Mouse (Mus musculus) neural tube, embryonic 10.5 days (tissue): ENCODE data around the gene Lrmda.

Source experiments
- DNase-seq: peaks from one replicate; pipeline ENCODE4 v3.0.0-alpha.2; 2017; ENCODE audit warnings: low spot score; ENCODE audit errors: extremely low spot score

Gene Lrmda

DNA sequence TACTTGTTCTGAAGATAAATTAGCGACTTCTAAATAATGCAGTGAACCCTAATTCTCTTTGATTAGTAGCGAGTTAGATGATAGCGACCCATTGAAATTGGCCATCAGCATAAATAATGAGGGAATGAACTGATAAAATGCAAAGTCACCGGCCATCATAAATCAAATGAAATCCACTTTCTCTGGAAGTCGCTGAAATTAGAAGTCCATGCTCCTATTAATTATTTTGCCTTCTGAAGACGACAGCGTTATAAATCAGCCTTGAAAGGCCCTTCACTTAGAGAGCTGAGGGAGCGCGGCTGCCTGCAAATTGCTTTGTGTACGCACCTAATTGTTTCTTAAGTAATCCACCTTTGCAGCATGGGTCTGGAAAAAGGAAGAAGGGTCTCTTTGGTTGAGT, 374.1 kb downstream of the Lrmda start:
- no peak for DNase-seq

DNA sequence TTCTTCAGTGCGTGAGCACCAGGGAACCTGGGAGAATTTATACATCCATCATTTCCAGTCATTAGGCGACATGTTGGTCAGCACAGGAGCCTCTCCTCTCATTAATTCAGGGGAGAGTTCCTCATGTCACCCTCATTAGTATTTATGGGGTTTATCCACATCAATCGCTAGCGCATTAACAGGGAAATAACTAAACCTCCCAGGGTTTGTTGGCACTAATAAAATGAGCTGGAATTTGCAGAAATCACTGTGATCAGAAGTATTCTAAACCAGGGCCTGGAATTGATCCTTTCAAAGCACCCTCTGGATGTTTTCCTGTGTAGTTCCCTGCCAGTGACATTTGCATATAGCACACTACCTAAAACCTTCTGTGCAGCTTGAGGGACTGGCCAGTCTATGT, 382.9 kb downstream of the Lrmda start:
- no peak for DNase-seq

DNA sequence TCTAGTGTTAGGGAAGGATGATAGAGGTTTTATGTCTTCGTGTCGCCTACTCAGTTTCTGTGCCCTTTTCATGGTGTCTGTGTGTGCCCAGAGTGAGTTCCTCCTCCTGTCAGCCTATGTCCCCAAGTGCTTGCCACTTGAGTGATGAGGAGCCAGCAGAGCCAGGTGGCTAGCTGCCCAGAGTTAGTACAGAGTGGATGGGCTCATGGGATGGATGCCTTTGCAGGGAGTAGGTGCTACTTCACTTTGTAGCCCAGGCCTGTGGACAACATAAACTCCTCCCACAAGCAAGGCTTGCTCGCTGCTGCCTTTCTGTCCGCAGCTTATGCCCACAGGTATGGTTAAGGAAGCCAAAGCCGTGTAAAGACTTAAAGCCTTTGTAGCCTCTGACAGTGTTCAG, 387.1 kb downstream of the Lrmda start:
- no peak for DNase-seq

DNA sequence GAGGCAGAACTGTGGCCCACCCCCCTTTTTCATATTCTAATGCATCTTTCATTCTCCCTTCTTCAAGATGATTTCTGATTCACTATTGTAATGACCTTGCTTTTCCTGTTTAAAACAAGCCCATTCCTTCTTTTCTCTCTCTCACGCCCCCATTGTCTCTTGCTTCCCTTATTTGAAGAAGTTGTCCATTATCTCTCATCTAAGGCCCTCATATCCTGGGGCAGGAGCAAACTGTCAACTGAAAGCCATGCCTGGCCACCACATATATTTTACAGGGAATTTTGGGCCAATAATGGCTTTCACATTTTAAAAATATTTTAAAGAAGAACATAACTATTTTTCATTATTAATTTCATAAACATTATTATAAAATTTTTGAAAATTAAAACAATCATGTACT, 391.3 kb downstream of the Lrmda start:
- DNase-seq = no peak

- DNase-seq = no peak
Observed at GRCm38 (mm10) chr14:22413220-22413619, 393.7 kb downstream of the Lrmda start.

DNA sequence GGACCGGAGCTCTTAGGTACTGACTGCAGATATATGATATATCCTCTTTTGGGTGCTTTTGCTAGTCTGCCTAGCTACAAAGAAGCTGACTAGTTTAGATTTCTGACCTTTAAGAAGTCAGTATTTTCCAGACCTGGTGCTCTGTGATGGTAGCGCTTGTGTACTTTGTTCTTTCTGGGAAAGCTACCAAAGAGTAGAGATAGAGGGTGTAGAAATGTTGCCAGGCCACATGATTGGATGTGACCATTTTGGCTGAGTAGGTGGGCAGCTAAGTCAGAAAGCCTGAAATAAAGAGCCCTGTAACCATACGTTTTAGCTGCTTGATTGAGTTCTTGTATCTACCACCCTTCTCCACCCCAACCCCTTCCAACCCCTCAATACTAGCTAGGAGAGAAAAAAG, 398.2 kb downstream of the Lrmda start:
- DNase-seq = no peak

GRCm38 (mm10) chr14:22421668-22422067, 402.2 kb downstream of the Lrmda start:
- DNase-seq = no peak

GRCm38 (mm10) chr14:22425018-22425534, 405.6 kb downstream of the Lrmda start:
- DNase-seq = no peak

- no peak for DNase-seq
Observed at GRCm38 (mm10) chr14:22435441-22435840, 415.9 kb downstream of the Lrmda start.

DNA sequence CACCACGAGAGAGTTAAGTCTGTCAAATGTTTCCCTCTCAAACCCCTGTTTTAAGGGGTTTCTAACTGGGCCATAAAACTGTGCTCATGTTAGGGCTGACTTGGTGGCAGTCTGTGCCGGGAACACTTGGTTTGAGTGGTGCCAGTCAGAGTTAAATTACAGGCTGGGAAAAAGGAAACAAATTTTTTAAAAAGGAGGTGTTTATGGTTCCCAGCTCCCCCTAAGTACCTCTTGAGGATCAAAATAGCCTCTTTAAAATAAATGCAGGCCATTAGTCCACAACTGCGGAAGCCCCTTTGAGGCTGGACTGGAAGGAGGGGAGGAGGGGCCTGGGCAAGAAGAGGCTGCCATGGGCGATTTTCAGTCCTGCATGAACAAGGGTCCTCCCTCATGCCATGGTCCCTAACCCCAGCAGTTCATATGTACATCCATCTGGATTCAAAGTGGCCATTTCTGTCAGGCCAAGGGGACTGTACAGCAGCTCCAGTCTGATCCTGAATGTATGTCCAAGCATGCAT, 416.4 kb downstream of the Lrmda start:
- DNase-seq = no peak

- peak; percentile 53 for DNase-seq
Observed at GRCm38 (mm10) chr14:22440341-22440999, 421.0 kb downstream of the Lrmda start.

GRCm38 (mm10) chr14:22441859-22442447, 422.4 kb downstream of the Lrmda start:
- no peak for DNase-seq

DNA sequence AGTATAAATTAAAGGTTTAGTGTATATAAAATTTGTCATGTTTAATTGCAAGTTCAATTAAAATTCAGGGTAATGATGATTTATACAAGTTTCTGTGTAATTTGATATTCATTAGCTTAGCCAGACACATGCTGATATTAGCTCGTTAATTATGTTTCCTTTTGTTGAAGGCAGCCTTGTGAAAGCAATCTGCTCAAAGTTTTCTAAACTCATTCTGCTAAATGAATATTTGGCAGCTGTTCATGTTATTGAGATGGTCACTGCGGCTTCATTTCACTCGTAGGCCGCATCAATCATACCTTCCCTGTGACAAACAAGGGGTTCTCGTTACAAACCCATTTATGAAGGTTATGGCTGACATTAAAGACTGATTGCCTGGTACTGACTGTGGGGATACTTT, 423.2 kb downstream of the Lrmda start:
- DNase-seq = no peak

DNA sequence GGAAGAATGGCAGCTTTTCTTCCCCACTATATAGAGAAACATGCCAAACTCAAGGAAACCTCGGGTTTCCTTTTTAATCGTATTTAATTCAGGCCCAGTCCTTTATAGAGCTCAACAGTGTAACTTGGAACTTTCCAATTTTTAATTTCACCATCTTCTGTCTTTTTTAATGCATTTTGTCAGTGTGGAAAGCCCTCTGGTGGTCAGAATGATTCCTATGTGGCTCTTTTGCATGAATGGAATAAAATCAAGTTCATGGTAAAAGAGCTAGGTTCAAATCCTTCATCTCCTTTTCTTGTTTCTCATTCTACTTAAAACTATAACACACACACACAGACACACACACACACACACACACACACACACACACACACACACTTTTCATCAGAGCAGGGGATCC, 425.0 kb downstream of the Lrmda start:
- DNase-seq = no peak

GRCm38 (mm10) chr14:22445161-22445821, 425.8 kb downstream of the Lrmda start:
- peak; percentile 22 for DNase-seq

DNA sequence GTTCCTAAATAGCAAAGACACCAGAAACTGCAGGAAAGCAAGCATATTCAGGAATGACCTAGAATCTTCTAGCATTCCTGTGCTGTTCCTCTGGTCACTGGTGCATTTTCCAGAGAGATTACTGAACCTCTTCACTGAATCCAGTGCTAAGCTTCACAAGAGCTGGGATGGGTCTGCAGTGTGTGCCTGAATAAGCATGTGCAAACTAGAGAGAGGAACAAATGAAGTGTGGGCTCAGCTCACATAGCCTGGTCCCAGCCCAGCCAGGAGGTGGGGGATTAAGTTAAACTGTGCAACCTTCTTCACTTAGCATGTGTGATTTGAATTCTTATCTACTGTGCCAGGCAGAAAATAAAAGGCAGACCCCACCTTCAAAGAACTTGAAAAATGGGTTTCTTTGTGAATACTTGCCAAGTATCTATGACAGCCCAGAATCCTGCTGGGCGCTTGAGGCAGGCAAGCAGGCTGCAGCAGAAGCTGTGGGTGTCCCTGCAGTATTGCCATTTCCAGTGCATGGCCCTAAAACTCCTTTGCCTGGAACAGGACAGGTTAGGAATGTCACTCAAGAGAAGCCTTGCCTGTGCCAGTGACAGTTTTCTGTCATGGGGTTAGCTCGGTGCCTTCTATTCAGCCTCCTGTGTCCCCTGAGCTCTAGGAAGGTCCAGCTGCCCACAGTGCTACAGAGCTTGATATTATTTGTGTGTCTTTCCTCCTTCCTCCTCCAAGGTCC, 426.5 kb downstream of the Lrmda start:
- no peak for DNase-seq

DNA sequence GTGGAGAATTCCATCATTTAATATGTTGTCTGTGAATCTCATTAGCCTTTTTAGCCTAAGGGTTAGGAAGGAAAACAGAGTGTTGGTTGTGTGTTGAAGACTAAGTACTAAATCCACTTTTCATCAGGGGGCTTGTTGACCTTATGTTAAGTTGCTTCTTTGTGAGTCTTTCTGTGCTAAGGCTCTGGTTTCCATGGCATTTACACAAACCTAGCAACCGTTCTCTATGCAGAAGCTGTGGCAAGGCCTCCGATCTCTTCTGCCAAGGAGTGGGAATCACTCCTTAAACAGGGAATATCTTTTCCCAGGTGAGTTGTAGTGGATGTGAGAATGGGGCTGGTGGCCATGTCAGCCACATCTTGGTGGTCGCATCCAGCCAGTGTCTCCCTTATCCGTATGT, 432.1 kb downstream of the Lrmda start:
- DNase-seq = no peak

DNA sequence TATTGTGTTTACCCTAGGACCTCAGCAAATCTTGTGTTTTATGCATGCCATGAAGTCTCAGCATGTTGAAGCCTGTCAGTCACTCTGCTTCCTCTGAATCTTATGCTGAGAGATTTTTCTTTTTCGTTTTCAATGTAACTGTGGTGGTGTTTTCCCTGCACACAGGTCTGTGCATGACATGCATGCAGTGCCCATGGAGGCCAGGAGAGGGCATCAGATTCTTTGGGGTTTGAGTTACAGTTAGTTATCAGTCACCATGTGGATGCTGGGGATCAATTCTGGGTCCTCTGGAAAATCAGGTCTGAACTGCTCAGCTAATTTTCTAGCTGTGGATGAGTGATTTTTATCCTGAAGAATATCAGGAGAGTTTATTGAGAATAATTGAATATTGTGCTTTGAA, 444.8 kb downstream of the Lrmda start:
- DNase-seq = no peak

DNA sequence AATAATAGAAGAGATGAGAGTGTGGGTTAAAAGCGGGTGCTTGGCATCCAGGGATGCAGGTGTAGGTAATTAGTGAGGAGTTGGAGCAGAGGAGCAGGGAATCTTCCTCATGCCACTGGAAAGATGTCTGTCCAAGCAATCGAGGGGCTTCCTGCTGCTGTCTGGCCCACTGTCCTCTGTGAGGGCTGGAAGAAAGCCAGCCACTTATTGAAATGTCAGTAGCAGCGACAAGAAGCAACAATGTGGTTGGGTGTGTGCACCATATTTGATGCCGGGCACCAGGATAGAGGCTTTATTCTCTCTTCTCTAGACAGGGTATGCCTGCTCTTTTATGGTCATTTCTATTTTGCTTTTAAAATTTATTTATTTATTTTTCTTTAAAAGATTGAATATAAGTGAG, 451.5 kb downstream of the Lrmda start:
- peak; percentile 13 for DNase-seq

GRCm38 (mm10) chr14:22473451-22473850, 453.9 kb downstream of the Lrmda start:
- no peak for DNase-seq

GRCm38 (mm10) chr14:22473991-22474390, 454.5 kb downstream of the Lrmda start:
- no peak for DNase-seq

DNA sequence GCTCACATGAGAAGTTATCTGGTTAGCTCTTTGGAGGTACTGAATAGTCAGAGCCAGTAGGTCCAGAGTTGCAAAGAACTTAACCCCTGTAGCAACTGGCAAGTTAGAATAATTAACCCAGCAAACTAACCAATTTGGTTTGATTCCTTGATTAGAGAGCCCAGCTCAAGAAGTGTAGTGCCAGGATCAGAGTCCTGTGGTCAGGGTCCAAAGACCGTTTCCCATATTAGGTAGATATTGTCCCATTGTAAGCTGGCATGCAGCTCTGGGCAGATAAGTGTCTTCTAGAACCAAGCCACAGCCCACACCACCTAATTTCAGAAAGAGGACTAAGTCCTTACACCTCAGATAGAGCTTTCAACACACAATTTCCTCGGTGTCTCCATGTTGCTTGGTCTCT, 473.8 kb downstream of the Lrmda start:
- no peak for DNase-seq
